Mouse (Mus musculus) inflammation-experienced regulatory T-cells, adult 6 months (primary cell): ENCODE data around the gene Setd1b. TPM values are rescaled to one million over a fixed set of nuclear protein-coding genes. Genes with fewer than 3 reads are reported as not detected.
A peak's percentile ranks its signal among the peaks of the same experiment; 100 is the strongest.

Experiments
- ATAC-seq: one replicate; pipeline ENCODE4 v1.8.0; 2017
- polyA plus RNA-seq, 3 experiments: library from polyadenylated mRNA; unstranded; fragments of 100-300 nt; shearing (Covaris generic); gene quantifications; one replicate each; pipeline ENCODE4 v1.2.1; 2017

The Setd1b gene
- polyA plus RNA-seq, 3 experiments from 2014 or later, result 13.0 to 17.7 (median 16.0) TPM

- ATAC-seq, result peak; percentile 79
These were observed 1.1 kb upstream of the Setd1b start for GRCm38 (mm10) chr5:123140694-123141554.

- no peak for ATAC-seq
These were observed 335 bp upstream of the Setd1b start for GRCm38 (mm10) chr5:123141555-123142160.

GRCm38 (mm10) chr5:123143251-123143970 is 1.4 kb downstream of the Setd1b start:
- ATAC-seq, result no peak

- ATAC-seq, result no peak
These were observed 2.2 kb downstream of the Setd1b start for GRCm38 (mm10) chr5:123143971-123144745.

- ATAC-seq, result peak; percentile 26
These were observed 3.0 kb downstream of the Setd1b start for GRCm38 (mm10) chr5:123144746-123145590.

GRCm38 (mm10) chr5:123146357-123146756 is 4.4 kb downstream of the Setd1b start:
- no peak for ATAC-seq

GRCm38 (mm10) chr5:123147569-123147968 is 5.6 kb downstream of the Setd1b start:
- no peak for ATAC-seq

- ATAC-seq, result no peak
These were observed 6.2 kb downstream of the Setd1b start for GRCm38 (mm10) chr5:123148073-123148722.

GRCm38 (mm10) chr5:123149451-123150400 is 7.7 kb downstream of the Setd1b start:
- ATAC-seq, result peak; percentile 61

GRCm38 (mm10) chr5:123150641-123151040 is 8.6 kb downstream of the Setd1b start:
- ATAC-seq, result peak; percentile 78

GRCm38 (mm10) chr5:123151077-123151476 is 9.1 kb downstream of the Setd1b start:
- ATAC-seq, result peak; percentile 78

GRCm38 (mm10) chr5:123151707-123152362 is 9.8 kb downstream of the Setd1b start:
- ATAC-seq, result no peak

- ATAC-seq, result no peak
These were observed 10.9 kb downstream of the Setd1b start for GRCm38 (mm10) chr5:123152901-123153300.

GRCm38 (mm10) chr5:123155425-123155824 is 13.4 kb downstream of the Setd1b start:
- ATAC-seq, result no peak

GRCm38 (mm10) chr5:123156763-123157162 is 14.8 kb downstream of the Setd1b start:
- ATAC-seq, result no peak

GRCm38 (mm10) chr5:123157972-123158371 is 16.0 kb downstream of the Setd1b start:
- ATAC-seq, result no peak

GRCm38 (mm10) chr5:123159446-123159845 is 17.5 kb downstream of the Setd1b start:
- no peak for ATAC-seq

- no peak for ATAC-seq
These were observed 17.9 kb downstream of the Setd1b start for GRCm38 (mm10) chr5:123159866-123160265.

- no peak for ATAC-seq
These were observed 18.3 kb downstream of the Setd1b start for GRCm38 (mm10) chr5:123160341-123160740.
